Mouse (Mus musculus) kidney, postnatal 10 days (tissue): ENCODE measurements around the gene Golm1.
A peak's percentile ranks its signal among the peaks of the same experiment; 100 is the strongest.

ENCODE experiments used
- DNase-seq: peaks from one replicate; pipeline ENCODE4 v3.0.0; 2021; ENCODE audit warnings: mixed read lengths

Gene Golm1

DNA sequence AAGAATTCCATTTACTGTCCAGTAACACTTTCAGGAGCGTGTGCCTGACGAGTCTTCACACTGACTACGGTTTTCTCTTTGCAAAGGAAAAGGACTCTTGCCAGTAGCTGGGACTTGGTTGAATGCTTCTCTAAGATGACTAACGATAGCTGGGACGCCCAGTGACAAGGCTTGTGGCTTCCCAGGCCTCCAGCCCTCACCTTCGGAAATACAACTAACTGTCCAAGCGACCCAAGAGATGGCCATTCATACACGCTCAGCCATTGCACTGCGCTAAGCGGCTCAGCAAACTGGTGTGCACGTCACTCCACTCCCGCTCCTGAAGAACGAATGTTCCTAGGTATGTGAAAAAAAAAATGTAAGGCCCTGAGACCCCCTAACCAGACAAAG, 855 bp downstream of the Golm1 start:
- peak; percentile 30 for DNase-seq

DNA sequence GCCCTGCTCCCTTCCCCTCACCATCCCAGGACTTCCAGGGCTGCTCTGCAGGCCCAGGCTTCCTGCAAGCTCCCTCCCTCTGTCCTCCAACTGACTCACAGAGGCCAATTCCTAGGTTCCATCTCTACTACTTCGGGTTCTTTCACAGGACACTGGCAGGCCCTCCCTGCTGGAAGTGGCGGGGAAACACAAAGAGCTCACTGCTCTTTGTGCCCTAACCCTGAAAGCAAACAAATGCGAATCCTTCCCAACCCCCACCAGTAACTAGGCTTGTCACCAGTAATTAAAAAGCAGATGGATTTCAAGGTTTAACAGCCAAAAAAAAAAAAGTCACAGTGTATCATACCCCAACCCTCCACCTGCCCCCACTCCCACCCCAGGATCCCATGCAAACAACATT, 1.4 kb downstream of the Golm1 start:
- no peak for DNase-seq

DNA sequence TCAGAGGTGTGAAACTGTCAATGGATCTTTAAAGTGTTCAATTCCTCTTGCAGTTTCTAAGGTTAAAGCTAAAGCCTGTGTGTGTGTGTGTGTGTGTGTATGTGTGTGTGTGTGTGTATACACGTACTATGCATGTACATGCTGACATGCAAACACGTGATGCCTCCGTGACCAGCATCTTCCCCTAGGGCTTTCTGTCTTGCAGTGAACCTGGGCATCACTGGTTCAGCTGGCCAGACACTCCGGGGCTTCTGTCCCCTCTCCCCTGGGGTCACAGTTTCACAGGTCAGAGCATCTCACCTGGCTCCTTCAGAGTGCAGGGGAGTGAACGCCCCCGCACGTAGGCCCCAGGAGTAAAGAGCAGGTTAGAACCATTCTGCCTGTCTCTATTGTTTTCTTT, 2.0 kb downstream of the Golm1 start:
- no peak for DNase-seq

DNA sequence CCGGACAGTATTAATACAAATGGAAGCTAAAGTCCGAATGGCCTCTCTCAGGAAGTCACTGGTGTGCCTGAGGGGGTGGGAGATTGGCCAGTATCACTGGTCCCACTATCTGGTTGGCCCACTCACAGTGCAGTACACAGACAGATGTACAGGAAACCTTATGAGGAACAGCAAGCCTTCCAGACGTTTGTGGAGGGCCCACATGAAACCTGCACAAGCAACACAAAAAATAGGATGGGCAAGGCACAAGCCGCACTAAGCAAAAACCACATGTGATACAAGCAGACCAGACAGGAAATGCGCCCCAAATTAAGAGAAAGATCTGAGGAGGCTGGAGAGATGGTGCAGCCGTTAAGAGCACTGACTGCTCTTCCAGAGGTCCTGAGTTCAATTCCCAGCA, 3.4 kb downstream of the Golm1 start:
- DNase-seq: no peak

DNA sequence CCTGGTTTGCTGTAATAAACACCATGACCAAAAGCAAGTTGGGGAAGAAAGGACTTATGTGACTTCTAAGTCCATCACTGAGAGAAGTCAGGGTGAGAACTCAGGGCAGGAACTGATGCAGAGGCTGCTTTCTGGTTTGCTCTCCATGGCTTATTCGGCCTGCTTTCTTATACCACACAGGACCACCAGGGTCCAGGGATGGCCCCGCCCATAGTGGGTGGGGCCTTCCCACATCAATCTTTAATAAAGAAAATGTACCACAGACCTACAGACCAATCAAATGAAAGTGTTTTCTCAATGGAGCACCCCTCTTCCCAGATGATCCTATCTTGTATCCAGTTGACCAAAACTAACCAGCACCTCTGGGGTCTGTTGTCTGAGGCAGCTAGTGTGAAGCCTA, 4.1 kb downstream of the Golm1 start:
- DNase-seq: no peak

DNA sequence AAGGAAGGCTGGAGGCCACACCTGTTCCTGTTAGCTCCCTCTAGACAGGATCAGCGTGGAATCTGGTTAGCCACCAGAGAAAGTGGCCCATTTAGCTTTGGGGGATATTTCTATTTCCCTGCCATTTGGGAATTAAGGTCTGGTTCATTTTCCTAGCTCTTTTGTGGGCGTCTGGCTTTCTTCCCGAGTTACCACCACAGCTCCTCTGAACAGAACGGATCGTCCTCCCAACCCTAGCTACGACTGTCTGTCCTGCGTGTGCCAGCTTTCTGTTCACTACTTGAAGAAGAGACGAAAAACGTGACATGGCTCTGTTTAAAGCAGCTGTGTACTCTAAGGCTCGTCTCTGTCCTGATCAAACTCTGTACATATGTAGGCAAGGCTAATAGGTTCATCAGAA, 5.7 kb downstream of the Golm1 start:
- no peak for DNase-seq

DNA sequence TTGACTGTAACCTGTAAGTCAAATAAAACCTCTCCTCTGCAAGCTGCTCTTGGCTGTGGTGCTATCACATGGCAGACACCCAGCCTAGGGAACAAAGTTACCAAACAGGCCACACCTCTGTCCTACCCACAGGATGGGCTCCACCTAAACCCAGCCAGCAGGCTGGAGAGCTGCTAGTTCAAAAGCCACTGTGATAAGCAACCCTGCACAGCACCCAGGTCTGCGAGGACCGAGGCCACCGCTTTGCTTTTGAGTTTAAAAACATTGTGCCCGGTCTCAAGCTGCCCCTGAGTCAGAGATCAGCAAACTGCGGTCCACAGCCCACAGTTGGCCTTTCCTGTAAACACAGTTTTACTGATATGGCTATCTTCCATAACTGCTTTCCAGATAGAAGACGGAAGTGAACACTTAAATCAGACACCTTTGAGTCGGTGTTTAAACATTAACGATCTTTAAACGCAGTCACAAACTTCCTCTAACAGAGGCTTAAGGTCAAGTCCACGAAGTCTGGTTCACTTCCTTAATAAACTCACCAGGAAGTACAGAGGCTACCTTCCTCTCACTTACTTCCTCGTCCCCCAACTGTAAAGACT, 7.0 kb downstream of the Golm1 start:
- peak; percentile 25 for DNase-seq

DNA sequence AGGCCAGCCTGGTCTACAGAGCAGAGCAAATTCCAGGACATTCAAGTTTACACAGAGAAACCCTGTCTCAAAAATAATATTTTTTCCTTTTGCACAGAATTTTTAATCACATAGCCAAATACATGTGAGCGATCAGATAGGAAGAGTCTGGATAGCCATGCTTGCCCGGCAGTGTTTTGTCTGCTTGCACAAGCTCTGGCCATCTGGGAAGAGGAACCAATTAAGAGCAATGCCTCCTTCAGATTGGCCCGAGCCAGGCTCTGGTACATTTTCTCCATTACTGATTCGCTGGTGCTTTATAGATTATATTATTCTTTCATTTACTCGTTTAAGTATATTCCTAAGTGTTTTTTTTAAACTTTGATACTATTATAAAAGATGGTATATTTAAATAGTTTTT, 7.8 kb downstream of the Golm1 start:
- DNase-seq: no peak

DNA sequence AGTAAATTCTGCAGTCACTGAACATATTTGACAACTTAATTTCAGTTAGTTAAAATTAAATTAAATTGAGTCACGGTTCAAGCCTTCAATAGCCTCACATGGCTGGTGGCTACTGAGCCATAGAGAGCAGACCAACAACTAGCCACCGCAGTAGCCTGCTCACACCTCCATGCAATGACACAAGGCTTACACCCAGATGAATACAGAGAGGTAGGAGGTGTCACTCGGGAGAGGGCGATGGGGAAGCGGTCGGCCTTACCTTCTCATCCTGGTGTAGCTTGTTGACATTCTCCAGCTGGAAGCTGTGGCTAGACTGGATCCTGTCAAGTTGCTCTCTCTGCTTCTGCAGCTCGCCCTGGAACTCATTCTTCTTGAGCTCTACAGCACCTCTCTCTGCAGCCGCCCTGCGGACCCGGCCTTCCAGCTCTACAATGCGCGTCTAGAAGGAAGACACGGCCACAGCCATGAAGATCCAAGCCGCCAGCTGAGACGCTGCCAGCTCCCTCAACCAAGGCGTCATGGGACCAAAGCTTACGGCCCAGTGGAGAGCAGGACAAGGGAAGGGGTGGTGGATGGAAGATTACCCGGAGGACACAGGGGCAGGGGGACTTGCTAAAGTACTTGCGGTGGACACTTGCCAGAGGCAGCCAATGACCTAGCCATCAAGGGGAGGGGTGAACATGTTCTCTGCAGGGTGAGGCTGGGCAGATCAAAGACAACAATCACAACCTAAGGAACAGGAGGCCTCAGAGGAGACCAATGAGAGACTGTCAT, 11.5 kb downstream of the Golm1 start:
- DNase-seq: no peak

DNA sequence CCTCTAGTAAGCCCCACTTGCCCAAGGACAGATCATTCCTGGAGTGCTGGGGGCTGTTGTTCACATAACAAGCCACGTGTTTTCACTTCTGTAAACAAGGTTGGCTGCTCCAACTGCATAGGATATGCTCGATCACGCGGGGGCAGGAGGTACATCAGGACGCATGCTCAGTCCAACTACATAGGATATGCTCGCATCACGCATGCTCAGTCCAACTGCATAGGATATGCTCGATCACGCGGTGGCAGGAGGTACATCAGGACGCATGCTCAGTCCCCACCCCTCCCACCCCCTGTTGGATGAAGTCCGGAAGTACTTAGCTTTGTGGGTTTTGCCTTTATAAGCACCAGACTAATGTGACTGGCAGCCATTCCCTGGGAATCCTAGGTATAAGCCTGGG, 13.6 kb downstream of the Golm1 start:
- no peak for DNase-seq

DNA sequence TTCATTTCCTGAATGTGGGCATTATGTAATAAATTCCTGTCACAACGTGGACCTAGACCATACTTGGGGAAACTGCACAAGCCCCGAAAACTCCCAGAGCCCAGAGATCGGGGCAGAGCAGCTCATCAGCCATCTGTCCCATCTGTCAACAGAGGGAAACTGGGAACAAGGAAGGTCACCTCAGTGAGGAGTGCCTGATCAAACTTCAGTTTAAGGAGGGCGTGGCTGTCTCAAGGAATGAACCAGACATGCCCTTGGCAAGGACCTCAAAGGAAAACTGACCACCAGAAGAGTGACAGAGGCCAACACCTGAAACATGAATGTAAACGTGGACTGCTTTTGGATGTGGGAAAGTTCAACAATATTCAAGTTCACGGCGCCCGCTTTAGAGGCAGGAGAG, 14.2 kb downstream of the Golm1 start:
- DNase-seq: no peak

DNA sequence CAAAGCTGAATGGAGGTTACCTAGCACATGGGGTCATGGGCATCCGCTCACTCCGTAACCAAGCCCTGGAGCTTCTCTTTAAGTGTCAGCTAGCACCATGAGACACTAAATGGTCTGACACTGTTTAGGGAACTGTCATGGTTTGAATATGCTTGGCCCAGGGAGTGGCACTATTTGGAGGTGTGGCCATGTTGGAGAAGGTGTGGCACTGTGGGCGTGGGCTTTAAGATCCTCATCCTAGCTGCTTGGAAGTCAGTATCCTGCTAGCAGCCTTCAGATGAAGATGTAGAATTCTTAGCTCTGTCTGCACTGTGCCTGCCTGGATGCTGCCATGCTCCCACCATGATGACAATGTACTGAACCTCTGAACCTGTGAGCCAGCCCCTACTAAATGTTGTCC, 15.2 kb downstream of the Golm1 start:
- no peak for DNase-seq

DNA sequence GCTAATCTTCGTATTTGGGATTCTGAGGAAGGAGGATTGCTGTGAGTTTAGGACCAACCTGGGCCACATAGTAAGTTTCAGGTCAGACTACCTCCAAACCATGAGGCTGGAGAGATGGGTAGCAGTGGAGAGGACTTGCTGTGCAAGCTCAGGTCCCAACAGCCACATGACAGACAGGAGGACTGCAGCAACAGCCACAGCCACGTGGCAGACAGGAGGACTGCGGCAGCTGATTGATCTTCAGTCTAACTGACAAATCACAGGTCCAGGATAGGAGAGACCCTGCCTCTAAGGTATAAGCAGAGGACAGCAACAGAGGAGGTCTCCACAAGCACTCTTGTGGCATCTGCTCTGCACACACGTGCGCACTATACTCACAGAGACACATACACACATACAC, 17.8 kb downstream of the Golm1 start:
- DNase-seq: no peak

DNA sequence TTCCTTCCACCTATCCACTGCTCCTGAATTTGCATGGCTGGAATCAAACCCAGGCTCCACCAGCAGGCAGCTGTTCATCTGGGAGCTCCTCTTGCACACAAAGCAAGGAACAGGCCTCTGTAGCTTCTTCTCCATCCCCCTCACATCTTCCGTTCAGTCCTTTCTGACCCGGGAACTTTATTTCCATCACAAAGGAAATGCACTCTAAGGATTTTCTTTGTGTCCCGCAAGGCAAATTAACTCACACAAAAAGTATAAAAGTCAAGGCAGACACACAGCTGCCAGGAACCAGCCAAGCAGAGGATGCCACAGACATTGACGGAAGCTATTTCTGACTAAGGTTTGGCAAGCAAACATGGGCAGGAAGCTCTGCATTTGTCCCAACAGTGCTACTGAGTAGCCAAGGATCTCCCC, 18.6 kb downstream of the Golm1 start:
- DNase-seq: peak; percentile 42

DNA sequence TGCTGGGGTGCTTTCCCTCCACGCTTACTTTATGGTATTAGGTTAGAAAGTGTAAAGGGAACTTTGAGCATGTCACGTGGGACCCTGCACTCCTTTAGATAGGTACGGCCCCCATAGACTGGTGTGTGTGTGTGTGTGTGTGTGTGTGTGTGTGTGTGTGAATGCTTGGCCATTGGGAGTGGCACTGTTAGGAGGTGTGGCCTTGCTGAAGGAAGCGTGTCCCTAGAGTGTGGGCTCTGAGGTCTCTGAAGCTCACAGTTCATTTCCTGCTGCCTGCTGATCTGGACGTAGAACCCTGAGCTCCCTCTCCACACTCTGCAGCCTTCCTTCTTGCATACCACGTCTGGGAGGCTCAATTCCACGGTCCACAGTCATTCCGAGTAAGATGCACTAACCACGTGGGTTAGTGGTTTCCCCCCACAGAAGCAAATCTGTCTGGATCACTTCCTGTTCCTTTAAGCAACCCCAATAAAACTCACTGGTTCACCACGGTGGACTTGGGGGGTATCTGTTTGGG, 19.2 kb downstream of the Golm1 start:
- DNase-seq: no peak

DNA sequence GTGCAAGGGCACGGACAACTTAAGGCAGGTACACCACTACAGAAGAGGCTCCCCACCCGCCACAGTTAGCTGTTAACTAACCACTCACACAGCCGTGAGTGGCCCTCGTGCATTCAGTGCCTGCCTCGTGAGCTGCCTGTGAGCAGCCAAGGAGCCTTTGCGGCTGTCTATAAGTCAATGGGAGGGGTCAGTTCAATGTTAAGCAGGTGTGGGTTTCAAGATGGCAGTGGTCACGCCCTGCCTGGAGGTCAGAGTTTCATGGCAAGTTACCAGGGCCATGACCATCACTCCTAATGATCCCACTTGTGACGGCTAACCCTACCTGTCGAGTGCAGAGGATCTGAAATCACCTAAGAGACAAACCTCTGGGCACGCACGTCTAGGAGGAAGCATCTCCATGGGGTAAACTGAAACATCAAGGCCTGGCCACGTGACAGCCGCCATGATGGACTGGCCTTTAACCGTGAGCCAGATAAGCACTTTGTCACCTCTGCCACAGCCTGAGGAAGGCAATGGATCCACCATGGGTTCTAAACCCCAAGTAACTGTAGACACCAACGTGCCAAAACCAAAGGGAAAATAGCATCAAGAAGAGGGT, 19.8 kb downstream of the Golm1 start:
- DNase-seq: no peak

DNA sequence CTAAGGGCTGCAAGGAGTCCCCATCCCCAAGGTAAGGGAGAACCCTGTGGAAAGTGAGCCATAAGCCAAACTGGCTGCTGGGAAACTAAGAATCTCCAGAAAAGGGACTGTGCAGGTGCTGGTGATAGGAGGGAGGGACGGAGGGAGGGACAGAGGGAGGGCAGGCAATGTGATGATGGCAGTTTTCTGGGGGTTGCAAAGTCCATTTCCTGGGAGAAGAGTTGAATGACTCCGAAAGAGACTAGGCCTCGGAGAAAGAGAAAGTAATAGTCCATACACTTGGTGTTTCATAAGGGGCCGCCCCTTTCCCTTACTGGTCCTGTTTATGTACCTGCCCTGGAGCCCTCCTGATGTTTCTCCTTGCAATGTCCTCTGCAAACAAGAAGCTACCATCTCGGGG, 21.1 kb downstream of the Golm1 start:
- DNase-seq: no peak

DNA sequence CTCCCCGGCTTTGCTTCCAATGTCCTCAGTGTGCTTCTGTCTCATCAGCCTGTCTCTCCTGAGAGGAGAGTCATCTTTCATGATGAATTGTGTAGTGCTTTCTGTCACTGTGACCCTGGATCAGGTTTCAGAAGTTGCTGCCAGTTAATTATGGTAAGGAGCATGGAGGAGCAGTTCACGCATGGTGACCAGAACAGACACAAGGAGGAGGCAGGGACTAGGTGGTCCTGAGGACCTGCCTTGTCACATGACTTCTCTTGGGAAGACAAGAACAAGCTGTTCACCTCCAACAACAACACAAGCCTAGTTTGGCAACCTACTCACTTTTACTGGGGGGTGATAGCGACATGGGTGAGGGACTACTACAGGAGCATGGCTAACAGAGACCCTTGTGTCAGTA, 22.5 kb downstream of the Golm1 start:
- DNase-seq: no peak

DNA sequence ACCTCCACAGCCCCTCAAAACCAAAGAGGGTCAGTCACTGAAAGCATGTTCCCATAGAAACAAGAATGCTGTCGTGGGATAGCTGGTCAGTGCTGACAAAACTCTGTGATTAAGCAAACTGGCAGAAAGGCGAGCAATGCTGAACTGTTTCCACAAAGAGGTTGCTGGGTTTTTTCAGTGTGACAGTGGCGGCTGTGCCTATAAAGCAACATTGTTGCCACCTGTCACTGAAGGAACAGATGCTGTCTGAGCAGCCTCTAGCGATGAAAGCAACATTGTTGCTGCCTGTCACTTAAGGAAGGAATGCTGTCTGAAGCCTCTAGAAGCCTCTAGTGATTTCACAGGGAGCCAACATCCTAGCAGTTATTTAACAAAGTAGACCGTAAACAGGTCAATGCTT, 23.0 kb downstream of the Golm1 start:
- DNase-seq: no peak

DNA sequence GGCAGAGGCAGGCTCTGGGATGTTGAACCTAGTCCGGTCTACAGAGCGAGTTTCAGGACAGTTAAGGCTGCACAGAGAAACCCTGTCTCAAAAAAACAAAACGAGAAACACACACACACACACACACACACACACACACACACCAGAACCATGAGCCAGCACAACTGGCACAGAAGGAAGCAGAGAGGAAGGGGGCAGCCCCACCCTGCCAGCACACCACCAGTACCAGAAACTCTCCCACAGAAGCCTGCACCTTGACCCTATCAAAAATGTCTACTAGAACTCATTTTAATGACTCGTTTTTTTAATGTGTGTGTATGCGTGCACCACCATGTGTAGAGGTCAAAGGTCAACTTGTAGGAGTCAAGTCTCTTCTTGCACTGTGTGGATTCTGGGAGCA, 25.8 kb downstream of the Golm1 start:
- no peak for DNase-seq

DNA sequence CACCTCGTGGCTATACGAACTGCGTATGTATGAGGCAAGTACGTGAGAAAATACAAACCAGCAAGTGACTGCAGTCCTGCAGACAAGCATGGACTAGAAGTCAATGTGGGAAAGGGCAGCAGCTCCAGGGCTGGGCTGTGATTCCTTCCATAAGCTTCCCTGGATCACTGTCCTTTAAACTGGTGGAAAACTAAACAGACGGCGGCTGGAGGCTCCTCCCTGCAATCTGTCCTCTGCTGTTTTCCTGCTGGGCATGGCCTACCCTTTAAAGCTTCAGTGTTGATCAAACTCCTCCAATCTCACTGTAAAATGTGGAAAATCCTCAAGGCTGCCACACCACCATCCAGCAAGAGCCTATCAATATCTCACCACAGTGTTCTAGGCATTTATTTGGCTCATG, 27.0 kb downstream of the Golm1 start:
- no peak for DNase-seq

DNA sequence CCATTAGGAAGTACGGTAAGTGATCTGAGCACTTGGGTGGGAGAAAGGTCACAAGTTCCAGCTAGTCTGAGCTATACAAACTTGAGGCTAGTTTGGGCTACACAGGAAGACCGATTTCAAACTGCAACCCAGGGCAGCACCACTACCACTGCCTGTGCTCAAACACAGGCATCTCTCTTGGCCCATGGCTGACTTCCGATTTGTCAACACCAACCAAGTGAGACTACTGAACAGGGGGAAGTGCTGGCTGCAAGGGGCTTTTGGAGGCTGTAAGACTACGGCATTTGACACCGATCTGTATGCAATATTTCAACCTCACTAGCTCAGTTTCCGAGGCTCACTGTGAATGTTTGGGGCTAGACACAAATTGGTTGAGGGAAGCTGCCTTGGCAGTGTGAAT, 28.1 kb downstream of the Golm1 start:
- no peak for DNase-seq

DNA sequence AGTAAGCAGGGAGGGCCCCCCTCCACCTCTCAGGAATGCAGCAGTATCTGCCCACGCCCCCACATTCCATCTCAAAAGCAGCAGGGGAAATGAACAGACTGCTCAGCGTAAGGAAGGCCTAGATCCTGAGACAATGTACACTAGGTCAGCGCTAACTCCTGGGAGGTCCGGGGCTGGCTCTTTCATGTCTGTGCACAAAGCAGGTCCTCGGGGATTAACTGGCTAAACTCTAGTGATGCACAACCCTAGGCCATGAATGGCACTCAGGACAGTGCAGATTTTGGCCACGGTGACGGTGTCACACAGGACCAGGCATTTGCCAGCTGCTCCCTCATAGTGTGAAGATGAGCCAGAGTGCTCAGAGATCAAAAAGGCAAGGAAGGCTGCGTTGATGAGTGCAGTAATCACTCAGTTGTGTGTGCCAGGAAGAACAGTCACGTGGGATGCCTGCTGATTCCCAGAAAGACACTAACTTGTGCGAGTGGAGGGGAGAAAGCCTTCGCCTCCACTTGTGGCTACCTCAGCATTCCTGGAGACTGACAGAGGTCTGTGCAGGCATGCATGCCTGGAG, 28.9 kb downstream of the Golm1 start:
- DNase-seq: no peak

DNA sequence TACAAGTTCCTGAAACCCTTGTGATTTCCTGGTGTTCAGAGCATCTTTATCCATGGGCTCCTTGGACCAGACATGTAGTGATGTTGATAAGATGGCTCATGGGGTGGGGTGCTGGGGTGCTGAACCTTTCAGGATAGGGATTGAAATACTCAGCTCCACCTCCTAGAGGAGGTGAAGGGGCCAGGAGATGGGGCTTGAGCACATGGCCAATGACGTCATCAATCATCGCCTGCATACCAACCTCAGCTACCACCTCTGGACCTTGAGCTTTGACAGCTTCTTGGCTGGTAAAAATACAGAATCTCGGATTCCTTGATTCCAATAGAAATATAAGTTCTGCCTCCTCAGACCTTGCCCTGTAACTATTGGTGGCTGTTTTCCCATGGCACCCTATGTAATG, 30.1 kb downstream of the Golm1 start:
- no peak for DNase-seq
